ENCODE assay signal across 8 mouse cellular contexts in the genomic region with DNA sequence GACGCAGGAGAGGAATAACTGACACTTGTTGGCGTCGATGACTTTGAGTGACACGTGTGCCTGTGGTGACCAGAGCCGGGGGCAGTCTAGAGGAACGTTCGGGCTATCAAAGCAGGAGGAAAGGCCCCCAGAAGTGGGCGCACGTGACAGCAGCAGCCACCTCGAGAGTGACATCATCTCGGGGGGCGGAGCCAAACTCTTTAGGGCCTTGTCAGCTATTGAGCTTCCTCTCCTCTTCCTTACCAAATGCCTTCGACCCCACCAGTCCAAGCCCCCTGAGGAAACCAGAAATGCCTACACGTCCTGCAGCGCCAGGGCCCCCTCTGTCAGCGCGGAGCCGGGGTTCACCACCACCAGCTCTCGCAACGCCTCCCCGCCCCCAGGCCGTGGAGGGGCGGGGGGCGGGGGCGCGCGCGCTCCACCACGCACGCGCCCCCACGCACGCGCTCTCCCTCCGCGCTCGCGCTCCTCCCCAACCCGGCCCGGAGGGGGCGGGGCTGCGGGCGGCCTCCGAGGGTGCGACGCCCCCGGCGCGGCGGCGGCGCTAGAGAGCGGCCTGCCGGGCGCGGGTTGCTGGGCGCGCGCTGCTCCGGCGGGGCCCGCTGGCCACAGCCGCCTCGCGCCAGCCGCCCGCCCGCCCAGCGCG. TPM values are rescaled to one million over a fixed set of nuclear protein-coding genes. Genes with fewer than 3 reads are reported as not detected.
DNase-seq lines count a peak whose midpoint lies in the region; ATAC-seq and TF ChIP-seq lines count a peak whose summit lies in the region.

No protein-coding gene starts in this region.

- peak overlapping the region; percentile 95 for H3K27ac ChIP-seq in bone marrow macrophage, adult 2 months (ENCODE audit: insufficient read depth, low read depth, low read length)
- peak overlapping the region; percentile 88 for H3K27ac ChIP-seq in embryonic facial prominence, embryonic 15.5 days (replicated peaks)
- H3K27ac ChIP-seq in heart, embryonic 11.5 days (ENCODE audit: low read depth, low read length), result peak overlapping the region; percentile 95
- H3K27ac ChIP-seq in kidney, embryonic 15.5 days, result peak overlapping the region; percentile 90
- H3K27ac ChIP-seq in limb, embryonic 15.5 days, result peak overlapping the region; percentile 90
- peak overlapping the region; percentile 96 for H3K27ac ChIP-seq in midbrain, postnatal 0 days (ENCODE audit: low read depth, low read length)

- H3K9me3 ChIP-seq in embryonic facial prominence, embryonic 15.5 days (replicated peaks), result no peaks in the 10 kb centered on the region
- H3K9me3 ChIP-seq in heart, embryonic 11.5 days (replicated peaks; ENCODE audit: control insufficient read depth, low read length), result no peaks in the 10 kb centered on the region
- no peaks in the 10 kb centered on the region for H3K9me3 ChIP-seq in kidney, embryonic 15.5 days (replicated peaks)
- H3K9me3 ChIP-seq in limb, embryonic 15.5 days, result no peaks in the 10 kb centered on the region
- H3K9me3 ChIP-seq in midbrain, postnatal 0 days (ENCODE audit: low read length), result no peaks in the 10 kb centered on the region

- under 1% methylated on average over 45 of the region's 70 CpGs for WGBS in embryonic facial prominence, embryonic 15.5 days
- under 1% methylated on average over 32 of the region's 70 CpGs for WGBS in heart, embryonic 11.5 days (ENCODE audit: insufficient replicate concordance)
- WGBS in kidney, embryonic 15.5 days, result under 1% methylated on average over 58 of the region's 70 CpGs
- WGBS in limb, embryonic 15.5 days, result under 1% methylated on average over 38 of the region's 70 CpGs
- 1% methylated on average over 29 of the region's 70 CpGs for WGBS in midbrain, postnatal 0 days

- TF ChIP-seq CTCF in bone marrow macrophage, adult 2 months (IDR thresholded peaks at IDR 0.05; ENCODE audit: low read depth, low read length), result no peak
- peak; percentile 14; the same call in 1 of the 2 replicates for TF ChIP-seq CTCF in midbrain, postnatal 0 days (IDR thresholded peaks at IDR 0.05)

- no peaks in the 10 kb centered on the region for H3K27me3 ChIP-seq in embryonic facial prominence, embryonic 15.5 days
- no peaks in the 10 kb centered on the region for H3K27me3 ChIP-seq in heart, embryonic 11.5 days (ENCODE audit: control insufficient read depth, insufficient read depth, low read length)
- H3K27me3 ChIP-seq in kidney, embryonic 15.5 days, result no peaks in the 10 kb centered on the region
- H3K27me3 ChIP-seq in limb, embryonic 15.5 days, result no peaks in the 10 kb centered on the region
- no peaks in the 10 kb centered on the region for H3K27me3 ChIP-seq in midbrain, postnatal 0 days (ENCODE audit: insufficient read depth, low read length)

- TF ChIP-seq POLR2A in bone marrow macrophage, adult 2 months (IDR thresholded peaks at IDR 0.05; ENCODE audit: borderline replicate concordance, low read depth, low read length), result no peak

- peaks cover 10% of the 10 kb centered on the region for H3K4me1 ChIP-seq in bone marrow macrophage, adult 2 months (ENCODE audit: control insufficient read depth, insufficient read depth, low read length)
- peaks cover 3% of the 10 kb centered on the region; the same call in 1 of the 2 replicates for H3K4me1 ChIP-seq in embryonic facial prominence, embryonic 15.5 days
- H3K4me1 ChIP-seq in heart, embryonic 11.5 days (ENCODE audit: control insufficient read depth, insufficient read depth, low read length), result peaks cover 8% of the 10 kb centered on the region
- H3K4me1 ChIP-seq in kidney, embryonic 15.5 days, result 0 out of 2 replicates have a peak, but pooled peaks cover 10% of the 10 kb centered on the region
- H3K4me1 ChIP-seq in limb, embryonic 15.5 days, result 0 out of 2 replicates have a peak, but pooled peaks cover 4% of the 10 kb centered on the region
- H3K4me1 ChIP-seq in midbrain, postnatal 0 days (ENCODE audit: insufficient read depth, low read length), result no peaks in the 10 kb centered on the region

- peak overlapping the region; percentile 85 for H3K9ac ChIP-seq in embryonic facial prominence, embryonic 15.5 days
- peak overlapping the region; percentile 97 for H3K9ac ChIP-seq in heart, embryonic 11.5 days (ENCODE audit: low read depth, low read length)
- H3K9ac ChIP-seq in kidney, embryonic 15.5 days, result peak overlapping the region; percentile 90
- peak overlapping the region; percentile 95 for H3K9ac ChIP-seq in limb, embryonic 15.5 days
- peak overlapping the region; percentile 96 for H3K9ac ChIP-seq in midbrain, postnatal 0 days (replicated peaks; ENCODE audit: low read length, poor library complexity, severe bottlenecking)

- ATAC-seq in embryonic facial prominence, embryonic 15.5 days (ENCODE audit: insufficient number of reproducible peaks, low FRiP score, low TSS enrichment, low read depth), result peak; percentile 92
- ATAC-seq in heart, embryonic 11.5 days (replicated peaks; ENCODE audit: insufficient number of reproducible peaks, low FRiP score, low TSS enrichment), result peak; percentile 93
- ATAC-seq in kidney, embryonic 15.5 days (replicated peaks; ENCODE audit: low FRiP score), result peak; percentile 96
- ATAC-seq in limb, embryonic 15.5 days (ENCODE audit: insufficient number of reproducible peaks, low FRiP score, low TSS enrichment, low read depth), result peak; percentile 91
- peak; percentile 93 for ATAC-seq in midbrain, postnatal 0 days (ENCODE audit: low FRiP score)

- peak; percentile 94 for DNase-seq in A20 (ENCODE audit: low read depth, low spot score)
- DNase-seq in midbrain, postnatal 0 days (ENCODE audit: low spot score), result peak; percentile 94
- DNase-seq in spleen, postnatal 10 days (ENCODE audit: low spot score in 2 of 2), result peak; percentile 57 to 85

- H3K4me2 ChIP-seq in embryonic facial prominence, embryonic 15.5 days (replicated peaks), result peak overlapping the region; percentile 78
- H3K4me2 ChIP-seq in heart, embryonic 11.5 days, result peak overlapping the region; percentile 73
- peak overlapping the region; percentile 93 for H3K4me2 ChIP-seq in kidney, embryonic 15.5 days
- H3K4me2 ChIP-seq in limb, embryonic 15.5 days, result peak overlapping the region; percentile 59
- H3K4me2 ChIP-seq in midbrain, postnatal 0 days (ENCODE audit: low read depth, low read length, poor library complexity, severe bottlenecking), result peak overlapping the region; percentile 58

- H3K36me3 ChIP-seq in embryonic facial prominence, embryonic 15.5 days, result no peaks in the 10 kb centered on the region
- no peaks in the 10 kb centered on the region for H3K36me3 ChIP-seq in heart, embryonic 11.5 days (ENCODE audit: control insufficient read depth, insufficient read depth, low read length)
- H3K36me3 ChIP-seq in kidney, embryonic 15.5 days, result no peaks in the 10 kb centered on the region
- H3K36me3 ChIP-seq in limb, embryonic 15.5 days, result no peaks in the 10 kb centered on the region
- H3K36me3 ChIP-seq in midbrain, postnatal 0 days (ENCODE audit: insufficient read depth, low read length), result no peaks in the 10 kb centered on the region

- peak overlapping the region; percentile 78 for H3K4me3 ChIP-seq in bone marrow macrophage, adult 2 months (ENCODE audit: insufficient read depth, low read length)
- peak overlapping the region; percentile 86 for H3K4me3 ChIP-seq in embryonic facial prominence, embryonic 15.5 days (replicated peaks)
- peak overlapping the region; percentile 90 for H3K4me3 ChIP-seq in heart, embryonic 11.5 days (ENCODE audit: low read depth, low read length)
- peak overlapping the region; percentile 90 for H3K4me3 ChIP-seq in kidney, embryonic 15.5 days (replicated peaks)
- H3K4me3 ChIP-seq in limb, embryonic 15.5 days, result peak overlapping the region; percentile 73
- H3K4me3 ChIP-seq in midbrain, postnatal 0 days (ENCODE audit: low read depth, low read length), result peak overlapping the region; percentile 94

RNA-seq across cellular contexts. Expression of a gene that starts 0.4 kb away (rescaled TPM):
- 32.2 and 35.1 TPM in 2 replicates for polyA plus RNA-seq in bone marrow macrophage, adult 2 months (2012; ENCODE audit: insufficient read depth, insufficient read length, missing spikeins)
- polyA plus RNA-seq in embryonic facial prominence, embryonic 15.5 days (2015; fragmentation: Nextera tagmentation; extraction: Ambion mirVana), result 12.7 and 13.0 TPM in 2 replicates
- 23.2 and 24.8 TPM in 2 replicates for polyA plus RNA-seq in heart, embryonic 11.5 days (2014; fragmentation: Nextera tagmentation; extraction: Ambion mirVana)
- 7.7 and 9.4 TPM in 2 replicates for polyA plus RNA-seq in kidney, embryonic 15.5 days (2015; fragmentation: Nextera tagmentation; extraction: Ambion mirVana)
- 9.2 and 9.5 TPM in 2 replicates for polyA plus RNA-seq in limb, embryonic 15.5 days (2015; fragmentation: Nextera tagmentation; extraction: Ambion mirVana)
- 136 and 163 TPM in 2 replicates for total RNA-seq in midbrain, postnatal 0 days (2014; rRNA removed)
- 31.4 and 37.3 TPM in 2 replicates for polyA plus RNA-seq in midbrain, postnatal 0 days (2015; fragmentation: Nextera tagmentation; extraction: Ambion mirVana)

Comparison
In these comparisons a context has a peak if more than half of its experiments do, and no peak if none do; other contexts are left out.
1. Peak in every context shown above with its lines: DNase-seq, ATAC-seq, H3K4me3 ChIP-seq and H3K27ac ChIP-seq.